Mouse (Mus musculus) embryo, embryonic 11.5 days (tissue): Measurements from ENCODE around the gene Mllt6.
"Not testable (repeated sequence)": the region's sequence is repeated elsewhere in the genome, so short reads cannot be mapped to it uniquely, and the experiment has no call there.

ENCODE experiments used
- DNase-seq: peaks from one replicate; pipeline ENCODE4 v3.0.0-alpha.2; 2012; ENCODE audit warnings: low read depth, low spot score

Mllt6 gene

GRCm38 (mm10) chr11:97716021-97716420 lies 52.8 kb downstream of the Mllt6 start:
- DNase-seq, result no peak

DNA sequence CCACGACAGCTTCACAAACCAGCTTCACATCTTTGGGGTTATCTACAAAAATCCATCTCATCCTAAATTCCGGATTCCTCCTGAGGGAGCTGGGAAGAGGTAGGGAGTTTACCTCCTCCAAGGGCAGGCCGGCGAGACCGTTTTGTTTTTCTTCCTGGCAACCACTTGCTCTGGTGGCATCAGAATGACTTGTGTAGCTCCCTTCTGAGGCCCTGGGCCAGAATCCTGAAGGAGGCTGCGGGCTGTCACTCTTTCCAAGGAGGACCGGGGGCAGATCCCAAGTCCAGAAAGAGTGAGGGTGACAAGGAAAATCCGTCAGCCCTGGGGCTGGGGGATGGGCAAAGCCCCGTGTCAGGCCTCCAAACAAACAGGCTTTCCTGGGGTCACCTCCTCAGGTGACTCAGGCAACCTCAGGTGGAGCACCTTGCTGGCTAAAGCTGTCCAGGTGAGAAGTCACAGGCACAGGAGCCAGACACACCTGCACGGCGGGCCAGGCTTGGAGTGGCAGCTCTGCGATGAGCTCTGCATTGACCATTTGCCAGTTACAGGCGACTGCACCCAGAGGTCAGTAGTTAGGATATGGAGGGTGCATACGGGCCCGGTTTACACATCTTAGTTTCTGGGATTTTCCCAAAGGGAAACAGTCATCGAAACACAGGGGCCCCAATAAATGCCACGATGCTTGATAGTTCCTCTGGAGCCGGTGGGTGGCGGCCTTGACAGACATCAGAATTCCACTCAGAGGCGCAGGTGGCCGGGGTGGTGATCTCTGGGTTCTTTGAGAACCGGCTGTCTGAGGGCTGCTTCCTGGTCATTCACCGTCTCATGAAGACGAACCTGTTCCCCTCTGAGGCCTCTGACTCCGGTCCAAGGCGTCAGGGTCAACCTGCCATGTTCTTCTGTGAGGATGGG lies 54.4 kb downstream of the Mllt6 start:
- no peak for DNase-seq

- no peak for DNase-seq
Measured at GRCm38 (mm10) chr11:97718281-97718860, 55.2 kb downstream of the Mllt6 start.

- DNase-seq, result no peak
Measured at GRCm38 (mm10) chr11:97719041-97719440, 55.8 kb downstream of the Mllt6 start.

GRCm38 (mm10) chr11:97721338-97721737 lies 58.1 kb downstream of the Mllt6 start:
- DNase-seq, result no peak

DNA sequence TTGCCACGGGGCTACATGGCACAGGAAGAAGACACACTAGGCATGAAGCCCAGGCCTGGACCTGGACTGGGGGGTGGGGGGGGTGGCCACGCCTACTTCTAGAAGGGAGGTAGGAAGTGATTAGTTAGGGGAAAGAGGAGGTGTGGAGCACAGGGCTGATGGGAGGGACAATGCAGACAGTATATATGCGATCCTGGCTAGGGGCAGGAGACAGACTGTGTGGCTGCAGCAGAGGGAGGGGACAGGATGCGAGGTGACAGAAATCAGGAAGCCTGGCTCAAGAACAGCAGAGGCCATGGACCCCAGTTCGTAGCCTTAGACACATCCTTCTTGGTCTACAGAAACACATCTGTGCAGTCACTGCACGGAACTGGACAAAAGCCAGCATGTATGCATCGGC lies 60.5 kb downstream of the Mllt6 start:
- DNase-seq, result no peak

GRCm38 (mm10) chr11:97728311-97728710 lies 65.1 kb downstream of the Mllt6 start:
- DNase-seq, result no peak

DNA sequence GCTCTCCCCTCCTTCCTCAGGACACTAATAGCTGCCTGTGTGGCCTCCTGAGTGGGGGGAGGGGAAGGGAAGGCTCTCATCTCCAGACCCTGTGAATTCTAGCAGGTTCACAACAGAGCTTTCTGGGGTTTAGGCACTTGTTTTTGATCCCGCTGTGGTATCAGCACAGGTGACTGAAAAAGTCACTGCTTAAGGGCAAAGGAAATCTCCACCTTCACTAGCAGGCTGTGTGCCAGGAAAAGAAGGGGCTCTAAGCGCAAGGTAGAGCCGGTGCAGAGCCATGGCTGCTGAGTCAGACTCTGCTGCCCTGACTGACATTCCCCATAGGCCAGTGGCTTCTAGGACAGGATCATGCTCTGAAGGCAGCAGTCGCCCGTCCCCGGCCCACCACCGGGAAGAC lies 65.5 kb downstream of the Mllt6 start:
- DNase-seq, result no peak

- DNase-seq, result no peak
Measured at GRCm38 (mm10) chr11:97733689-97734088, 70.5 kb downstream of the Mllt6 start.

DNA sequence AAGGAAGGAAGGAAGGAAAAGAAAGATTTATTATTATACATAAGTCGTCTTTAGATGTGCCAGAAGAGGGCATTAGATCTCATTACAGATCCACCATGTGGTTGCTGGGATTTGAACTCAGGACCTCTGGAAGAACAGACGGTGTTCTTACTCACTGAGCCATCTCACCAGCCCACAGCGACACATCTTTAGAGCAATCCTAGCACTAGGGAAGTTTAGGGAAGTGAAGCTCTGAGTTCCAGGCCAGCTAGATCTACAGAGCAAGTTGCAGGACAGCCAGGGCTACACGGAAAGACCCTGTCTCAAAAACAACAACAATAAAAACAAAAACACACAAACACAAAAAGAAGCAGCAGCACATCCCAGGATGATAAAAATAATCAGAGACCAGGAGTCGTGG lies 71.6 kb downstream of the Mllt6 start:
- DNase-seq, result not testable (repeated sequence)
